Mouse (Mus musculus) forebrain, embryonic 12.5 days (tissue): ENCODE results near the gene Sumf1. TPM values are rescaled to one million over a fixed set of nuclear protein-coding genes. Genes with fewer than 3 reads are reported as not detected.
A peak's percentile ranks its signal among the peaks of the same experiment; 100 is the strongest.

Experiments used
- ATAC-seq: fragments of 200-750 bp; cut with Nextera tagmentation; 2 replicates; pipeline ENCODE4 v1.8.0; 2017; ENCODE audit warnings: moderate TSS enrichment; ENCODE audit not compliant: low FRiP score
- H3K27ac ChIP-seq: fragments of 300-500 bp; sonication (generic); 2 replicates; pipeline ENCODE4 v1.5.1; 2016; ENCODE audit warnings: mild to moderate bottlenecking
- H3K27me3 ChIP-seq: fragments of 300-500 bp; sonication (generic); 2 replicates; pipeline ENCODE4 v1.6.1; 2016; ENCODE audit warnings: mild to moderate bottlenecking
- H3K36me3 ChIP-seq: fragments of 300-500 bp; sonication (generic); replicated peaks from 2 replicates; pipeline ENCODE4 v1.6.1; 2016; ENCODE audit warnings: mild to moderate bottlenecking
- H3K4me1 ChIP-seq: fragments of 300-500 bp; sonication (generic); 2 replicates; pipeline ENCODE4 v1.6.1; 2016
- H3K4me2 ChIP-seq: fragments of 300-500 bp; sonication (generic); 2 replicates; pipeline ENCODE4 v1.6.1; 2016; ENCODE audit warnings: mild to moderate bottlenecking, moderate library complexity
- H3K4me3 ChIP-seq: fragments of 300-500 bp; sonication (generic); replicated peaks from 2 replicates; pipeline ENCODE4 v1.5.1; 2016; ENCODE audit warnings: mild to moderate bottlenecking
- H3K9ac ChIP-seq: fragments of 300-500 bp; sonication (generic); 2 replicates; pipeline ENCODE4 v1.6.1; 2016; ENCODE audit warnings: mild to moderate bottlenecking
- H3K9me3 ChIP-seq: fragments of 300-500 bp; sonication (generic); 2 replicates; pipeline ENCODE4 v1.6.1; 2016
- WGBS: fragments of 180-500 bp; shearing (Covaris S2); methylation state at CpG from one replicate; pipeline ENCODE4 v1.1.7; 2016; 5-methylcytosine and 5-hydroxymethylcytosine counted together
- polyA plus RNA-seq: library from polyadenylated mRNA; unstranded; fragments of >200 nt; fragmentation: Nextera tagmentation; extraction: Ambion mirVana; gene quantifications from 2 replicates; pipeline ENCODE4 v1.2.1, GENCODE M21; 2016

Sumf1 gene
- polyA plus RNA-seq, 1 experiment from 2014 or later = 17.1 TPM

DNA sequence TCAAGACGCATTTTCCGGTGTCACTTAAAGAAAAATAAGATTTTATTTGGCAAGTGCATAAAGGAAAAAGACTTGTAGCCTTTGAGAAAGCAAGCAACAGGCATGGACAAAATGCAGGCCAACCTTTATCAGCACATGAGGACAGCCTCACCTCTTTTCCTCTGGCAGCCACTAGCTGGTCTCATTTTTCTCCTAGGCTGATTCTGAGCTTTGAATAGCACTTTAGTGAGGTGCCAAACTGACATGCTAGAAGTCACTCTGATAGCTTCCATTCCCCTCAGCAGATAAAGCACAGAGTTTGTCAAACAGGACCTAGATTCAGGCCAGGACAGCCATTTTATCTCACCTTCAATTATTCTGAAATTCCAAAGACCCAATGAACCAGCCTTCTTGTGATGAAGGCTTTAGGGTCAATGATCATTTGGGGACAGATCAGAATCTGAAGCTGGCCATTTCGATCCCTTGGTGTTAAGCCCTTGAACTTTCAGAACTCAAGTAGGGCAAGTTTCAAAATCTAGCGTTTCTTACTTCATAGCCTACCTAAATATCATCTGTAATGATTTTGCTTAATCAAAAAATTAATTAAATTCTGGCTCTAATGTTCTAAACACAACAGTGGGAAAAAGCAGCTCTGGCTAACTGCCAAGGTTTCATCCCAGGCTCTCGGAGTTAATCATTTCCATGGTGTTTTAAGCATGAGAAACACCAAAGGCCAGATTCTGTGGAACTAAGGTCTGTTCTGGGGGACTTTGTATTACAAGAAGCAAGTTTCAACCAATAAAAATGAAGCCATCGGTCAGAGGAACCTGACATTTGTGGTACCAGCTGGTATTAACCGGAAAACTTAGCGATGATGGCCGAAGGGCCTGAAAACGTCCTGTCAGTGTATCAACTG lies 83.2 kb downstream of the Sumf1 start:
- no peak overlapping the region for H3K27ac ChIP-seq
- no peak overlapping the region for H3K4me3 ChIP-seq
- H3K9ac ChIP-seq = no peak overlapping the region
- H3K9me3 ChIP-seq = no peaks in the 10 kb centered on the region
- H3K27me3 ChIP-seq = no peaks in the 10 kb centered on the region
- H3K4me2 ChIP-seq = no peak overlapping the region
- no peak for ATAC-seq
- H3K36me3 ChIP-seq = no peaks in the 10 kb centered on the region
- 87% methylated on average over 10 of the region's 10 CpGs for whole genome bisulfite sequencing
- peaks cover 4% of the 10 kb centered on the region; the same call in 1 of the 2 replicates for H3K4me1 ChIP-seq

DNA sequence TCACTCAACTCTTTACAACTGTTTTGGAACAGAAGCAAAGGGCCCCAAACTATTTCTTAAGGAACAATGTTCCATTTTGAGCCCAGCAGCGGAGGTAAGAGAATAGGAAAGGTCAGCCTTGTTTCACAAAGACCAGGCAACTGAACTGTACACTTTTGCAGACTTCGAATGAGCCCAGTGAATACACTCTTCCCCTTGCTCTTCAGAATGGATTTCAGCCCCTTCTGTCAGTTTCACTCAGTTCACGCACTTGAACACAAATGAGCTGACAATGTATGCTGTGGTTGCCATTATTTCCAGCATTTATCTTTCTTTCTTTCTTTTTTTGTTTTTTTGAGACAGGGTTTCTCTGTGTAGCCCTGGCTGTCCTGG lies 86.5 kb downstream of the Sumf1 start:
- Histone ChIP-seq H3K36me3 (no peaks in the 10 kb centered on the region), H3K9ac (no peak overlapping the region), H3K9me3 (no peaks in the 10 kb centered on the region), H3K4me2 (no peak overlapping the region), H3K4me3 (no peak overlapping the region), H3K27ac (no peak overlapping the region), H3K4me1 (peaks cover 4% of the 10 kb centered on the region; the same call in 1 of the 2 replicates), H3K27me3 (no peaks in the 10 kb centered on the region)
- ATAC-seq = peak; percentile 23; the same call in 1 of the 2 replicates
- 40% methylated on average over 3 of the region's 3 CpGs for WGBS

DNA sequence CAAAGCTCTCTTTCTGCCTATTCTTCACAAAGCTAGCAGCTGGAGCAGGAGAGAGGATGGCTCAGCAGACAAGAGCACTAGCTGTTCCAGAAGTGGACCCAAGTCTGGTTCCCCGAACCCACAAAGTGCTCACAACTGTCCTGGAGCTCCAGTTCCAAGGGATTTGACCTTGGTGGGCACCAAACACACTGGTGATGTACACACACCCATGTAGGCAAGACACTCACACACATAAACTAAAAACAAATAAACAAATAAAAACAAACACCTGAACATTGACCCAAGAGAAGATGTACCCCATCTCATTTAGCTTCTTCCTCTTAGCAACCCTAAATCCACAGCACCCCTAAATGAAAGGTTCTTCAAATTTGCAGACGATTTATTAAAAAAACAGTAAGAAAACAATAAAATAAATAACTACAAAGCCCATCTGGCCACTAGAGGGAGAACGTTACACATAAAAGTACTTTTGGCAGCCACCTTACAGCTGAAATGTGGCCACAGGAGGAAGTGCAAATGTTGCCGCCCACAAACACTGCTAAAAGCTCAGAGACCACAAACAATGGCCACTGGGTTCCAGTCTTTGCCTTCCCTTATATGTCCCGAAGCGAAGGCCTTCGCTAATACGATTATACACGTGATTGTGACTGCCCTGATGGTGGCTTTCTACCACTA lies 87.1 kb downstream of the Sumf1 start:
- peak; percentile 79; the same call in 1 of the 2 replicates for ATAC-seq
- 17% methylated on average over 9 of the region's 9 CpGs for WGBS
- no peaks in the 10 kb centered on the region for H3K27me3 ChIP-seq
- H3K36me3 ChIP-seq = no peaks in the 10 kb centered on the region
- H3K27ac ChIP-seq = no peak overlapping the region
- H3K4me3 ChIP-seq = no peak overlapping the region
- no peak overlapping the region for H3K4me2 ChIP-seq
- H3K9me3 ChIP-seq = no peaks in the 10 kb centered on the region
- H3K9ac ChIP-seq = no peak overlapping the region
- peaks cover 4% of the 10 kb centered on the region; the same call in 1 of the 2 replicates for H3K4me1 ChIP-seq

DNA sequence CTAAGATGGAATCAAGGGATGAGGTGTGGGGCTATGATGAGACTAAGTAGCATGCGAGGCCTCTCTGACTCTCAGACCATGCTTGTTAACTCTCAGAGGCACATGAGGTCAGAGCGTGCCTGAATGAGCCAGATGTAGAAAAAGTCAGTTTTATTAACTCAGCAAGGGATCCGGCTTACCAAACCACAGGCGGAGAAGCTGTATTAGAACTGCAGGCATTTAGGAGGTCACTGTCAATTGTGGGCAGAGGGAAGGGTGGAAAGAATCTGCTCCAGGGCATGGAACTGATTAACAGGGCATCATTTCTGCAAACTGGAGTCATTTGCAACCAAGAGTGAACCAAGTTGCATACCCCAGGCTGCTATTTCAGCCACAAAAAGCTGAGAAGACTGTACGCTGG lies 89.9 kb downstream of the Sumf1 start:
- no peaks in the 10 kb centered on the region for H3K9me3 ChIP-seq
- H3K27ac ChIP-seq = no peak overlapping the region
- H3K36me3 ChIP-seq = no peaks in the 10 kb centered on the region
- no peak for ATAC-seq
- no peaks in the 10 kb centered on the region for H3K27me3 ChIP-seq
- H3K4me1 ChIP-seq = peaks cover 4% of the 10 kb centered on the region; the same call in 1 of the 2 replicates
- no peak overlapping the region for H3K4me2 ChIP-seq
- WGBS = 77% methylated on average over 5 of the region's 5 CpGs
- no peak overlapping the region for H3K9ac ChIP-seq
- no peak overlapping the region for H3K4me3 ChIP-seq

DNA sequence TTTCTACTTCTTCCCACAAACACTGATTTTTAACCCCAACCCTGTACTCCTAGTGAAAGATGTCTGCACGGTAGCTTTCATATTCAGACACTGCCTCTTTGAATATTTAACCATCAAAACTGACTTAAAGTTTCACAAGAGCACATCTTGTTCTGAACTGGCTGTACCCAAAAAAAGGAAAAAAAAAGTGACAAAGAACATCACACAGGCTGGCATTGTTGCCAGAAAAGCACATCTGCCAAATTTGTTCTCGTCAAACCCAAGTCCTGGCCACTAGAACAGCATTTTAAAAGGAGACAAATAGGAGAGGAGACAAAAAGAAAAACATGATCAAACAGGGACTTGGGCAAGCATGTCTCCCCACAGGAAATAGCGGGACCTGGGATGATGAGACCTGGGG lies 91.9 kb downstream of the Sumf1 start:
- WGBS = 81% methylated on average over 3 of the region's 3 CpGs

DNA sequence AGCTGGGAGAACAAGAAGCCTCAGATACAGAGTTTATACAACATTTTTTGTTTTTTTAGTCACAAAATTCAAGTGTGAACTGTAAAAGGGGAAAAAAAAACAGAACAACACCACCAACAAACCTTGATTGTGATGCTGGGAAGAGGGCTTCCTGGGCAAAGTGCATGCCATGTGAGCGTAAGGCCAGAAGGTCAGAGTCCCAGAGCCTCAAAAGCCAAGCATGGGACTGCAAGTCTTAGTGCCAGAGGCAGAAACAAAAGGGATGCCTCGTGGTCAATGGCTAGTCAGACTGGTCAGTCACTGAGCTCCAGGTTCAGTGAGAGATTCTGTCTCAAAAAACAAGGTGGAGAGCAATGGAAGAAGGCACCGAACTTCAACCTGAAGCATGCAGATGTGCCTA lies 92.7 kb downstream of the Sumf1 start:
- Histone ChIP-seq H3K27me3 (no peaks in the 10 kb centered on the region), H3K4me1 (no peaks in the 10 kb centered on the region), H3K9me3 (no peaks in the 10 kb centered on the region), H3K36me3 (no peaks in the 10 kb centered on the region), H3K4me3 (no peak overlapping the region), H3K27ac (no peak overlapping the region), H3K4me2 (no peak overlapping the region), H3K9ac (no peak overlapping the region)
- WGBS = 82% methylated on average over 3 of the region's 3 CpGs
- no peak for ATAC-seq

More for the DNA sequence above, 91.9 kb downstream of the Sumf1 start:
- Histone ChIP-seq H3K36me3 (no peaks in the 10 kb centered on the region), H3K27me3 (no peaks in the 10 kb centered on the region), H3K9ac (no peak overlapping the region), H3K9me3 (no peaks in the 10 kb centered on the region), H3K4me1 (no peaks in the 10 kb centered on the region), H3K27ac (no peak overlapping the region), H3K4me3 (no peak overlapping the region), H3K4me2 (no peak overlapping the region)
- no peak for ATAC-seq

DNA sequence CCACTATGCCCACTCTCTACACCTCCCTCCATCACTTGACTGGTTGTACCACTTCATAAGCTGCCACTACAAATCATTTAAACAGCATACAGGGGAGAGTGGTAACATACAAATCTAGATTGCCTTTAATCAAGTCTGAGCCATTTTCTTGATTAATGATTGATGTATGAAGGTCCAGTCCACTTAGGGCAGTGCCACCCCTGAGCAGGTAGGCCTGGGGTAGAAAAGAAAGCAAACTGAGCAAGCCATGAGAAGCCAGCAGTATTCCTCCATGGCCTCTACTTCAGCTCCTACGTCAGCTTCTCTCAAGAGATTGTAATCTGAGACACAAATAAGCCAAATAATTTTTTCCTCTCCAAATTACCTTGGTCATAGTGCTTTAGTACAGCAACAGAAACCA lies 94.1 kb downstream of the Sumf1 start:
- Histone ChIP-seq H3K27me3 (no peaks in the 10 kb centered on the region), H3K27ac (no peak overlapping the region), H3K4me3 (no peak overlapping the region), H3K9me3 (no peaks in the 10 kb centered on the region), H3K36me3 (no peaks in the 10 kb centered on the region), H3K4me1 (no peaks in the 10 kb centered on the region), H3K4me2 (no peak overlapping the region), H3K9ac (no peak overlapping the region)
- 82% methylated on average over 1 of the region's 1 CpGs for WGBS
- no peak for ATAC-seq

DNA sequence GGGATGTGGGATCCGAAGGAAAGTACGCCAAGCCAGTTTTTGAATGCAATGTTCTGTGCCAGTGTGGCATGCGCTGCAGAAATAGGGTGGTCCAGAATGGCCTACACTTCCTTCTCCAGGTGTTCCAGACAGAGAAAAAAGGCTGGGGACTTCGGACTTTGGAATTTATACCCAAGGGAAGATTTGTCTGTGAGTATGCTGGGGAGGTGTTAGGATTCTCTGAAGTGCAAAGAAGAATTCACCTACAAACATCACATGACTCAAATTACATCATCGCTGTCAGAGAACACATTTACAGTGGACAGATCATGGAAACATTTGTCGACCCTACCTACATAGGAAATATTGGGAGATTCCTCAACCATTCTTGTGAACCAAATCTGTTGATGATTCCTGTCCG lies 109.5 kb downstream of the Sumf1 start:
- H3K9me3 ChIP-seq = no peaks in the 10 kb centered on the region
- WGBS = 96% methylated on average over 7 of the region's 7 CpGs
- no peak overlapping the region for H3K4me2 ChIP-seq
- no peak overlapping the region for H3K4me3 ChIP-seq
- no peaks in the 10 kb centered on the region for H3K4me1 ChIP-seq
- H3K27me3 ChIP-seq = no peaks in the 10 kb centered on the region
- H3K9ac ChIP-seq = no peak overlapping the region
- H3K36me3 ChIP-seq = peaks cover 18% of the 10 kb centered on the region
- no peak for ATAC-seq
- H3K27ac ChIP-seq = no peak overlapping the region

DNA sequence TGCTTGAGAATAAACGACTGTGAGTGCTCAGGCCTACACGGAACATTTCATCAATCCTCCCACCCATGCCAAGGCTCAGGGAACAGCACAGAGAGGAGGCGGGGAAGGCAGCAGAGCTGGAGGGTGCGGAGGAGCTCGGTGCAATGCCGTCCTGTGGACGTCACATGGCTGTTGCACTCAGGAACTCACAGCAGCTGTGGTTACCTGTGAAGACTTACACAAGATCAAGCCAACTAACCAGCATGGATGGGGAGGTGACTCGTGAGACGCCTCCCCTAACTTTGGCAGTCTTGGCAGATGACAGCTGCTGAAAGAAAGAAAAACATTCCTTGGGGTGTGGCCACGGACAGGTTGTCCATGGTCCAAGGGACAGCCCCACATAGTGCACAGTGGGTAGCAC lies 110.8 kb downstream of the Sumf1 start:
- no peak overlapping the region for H3K27ac ChIP-seq
- 90% methylated on average over 10 of the region's 10 CpGs for WGBS
- no peak for ATAC-seq

DNA sequence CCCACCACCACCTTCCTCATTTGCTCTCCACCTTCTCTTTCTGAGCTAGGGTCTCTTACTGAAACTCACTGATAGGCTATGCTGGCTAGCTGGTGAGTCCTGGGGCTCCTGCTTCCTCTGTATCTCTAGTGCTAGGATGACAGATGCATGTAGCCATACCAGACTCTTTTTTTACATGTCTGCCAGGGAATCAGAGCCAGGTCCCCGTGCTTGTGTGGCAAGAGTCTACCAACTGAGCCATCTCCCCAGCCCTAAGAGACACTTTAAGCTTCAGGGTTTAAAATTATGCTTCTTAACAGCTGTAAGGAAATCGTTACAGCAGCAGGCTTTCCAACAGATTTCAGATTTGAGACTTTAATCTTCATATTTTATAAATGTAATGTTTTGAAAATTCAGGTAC lies 111.5 kb downstream of the Sumf1 start:
- Histone ChIP-seq H3K27ac (no peak overlapping the region), H3K36me3 (peaks cover 18% of the 10 kb centered on the region), H3K4me2 (no peak overlapping the region), H3K9ac (no peak overlapping the region), H3K9me3 (no peaks in the 10 kb centered on the region), H3K4me1 (no peaks in the 10 kb centered on the region), H3K27me3 (no peaks in the 10 kb centered on the region), H3K4me3 (no peak overlapping the region)
- no peak for ATAC-seq
- 89% methylated on average over 2 of the region's 2 CpGs for WGBS

More for the DNA sequence above, 110.8 kb downstream of the Sumf1 start:
- Histone ChIP-seq H3K9me3 (no peaks in the 10 kb centered on the region), H3K4me3 (no peak overlapping the region), H3K4me1 (no peaks in the 10 kb centered on the region), H3K4me2 (no peak overlapping the region), H3K36me3 (peaks cover 18% of the 10 kb centered on the region), H3K27me3 (no peaks in the 10 kb centered on the region), H3K9ac (no peak overlapping the region)

DNA sequence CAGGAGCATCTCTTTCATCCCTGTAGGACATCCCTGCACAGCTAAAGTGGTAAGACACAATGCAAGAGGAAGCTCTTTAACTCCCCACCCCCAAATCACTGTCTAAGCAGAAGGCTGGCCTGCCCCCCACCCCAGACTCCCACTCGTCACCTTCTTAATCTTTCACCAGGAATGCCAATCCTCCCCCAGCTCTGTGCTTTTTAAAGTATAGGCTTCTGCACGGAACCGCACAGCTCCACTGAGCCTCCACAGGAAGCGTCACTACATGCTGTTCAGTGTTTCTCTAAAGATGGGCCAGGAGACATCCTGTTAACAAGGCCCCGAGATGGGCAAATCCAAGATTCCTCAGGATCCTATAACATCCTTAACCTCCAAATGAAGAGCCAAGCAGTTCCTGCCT lies 112.3 kb downstream of the Sumf1 start:
- Histone ChIP-seq H3K27me3 (no peaks in the 10 kb centered on the region), H3K4me1 (no peaks in the 10 kb centered on the region), H3K9me3 (no peaks in the 10 kb centered on the region), H3K27ac (no peak overlapping the region), H3K4me3 (no peak overlapping the region), H3K9ac (no peak overlapping the region), H3K4me2 (no peak overlapping the region), H3K36me3 (peaks cover 18% of the 10 kb centered on the region)
- ATAC-seq = no peak
- WGBS = 86% methylated on average over 5 of the region's 5 CpGs

DNA sequence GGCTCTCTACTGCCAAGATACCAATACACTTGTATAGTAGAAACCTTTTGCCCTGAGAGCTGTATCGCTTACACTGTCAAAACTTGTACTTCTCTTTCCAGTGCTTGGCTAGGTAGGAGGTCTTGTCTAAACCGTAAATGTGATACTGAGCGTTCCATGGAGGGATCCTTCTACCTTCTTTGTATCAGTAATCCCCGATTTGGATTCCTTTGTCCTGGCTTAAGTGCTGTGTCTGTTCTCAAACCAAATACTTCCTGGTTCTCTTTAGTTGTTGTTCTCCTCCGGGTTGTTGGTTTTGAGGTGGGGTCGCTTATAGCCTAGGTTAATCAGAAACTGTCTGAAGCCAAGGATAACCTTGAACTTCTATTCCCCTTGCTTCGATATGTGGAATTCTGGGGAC lies 114.4 kb downstream of the Sumf1 start:
- Histone ChIP-seq H3K27me3 (no peaks in the 10 kb centered on the region), H3K27ac (no peak overlapping the region), H3K4me1 (0 out of 2 replicates have a peak, but pooled peaks cover 1% of the 10 kb centered on the region), H3K4me3 (no peak overlapping the region), H3K36me3 (peaks cover 15% of the 10 kb centered on the region), H3K9me3 (no peaks in the 10 kb centered on the region), H3K4me2 (no peak overlapping the region), H3K9ac (no peak overlapping the region)
- 90% methylated on average over 7 of the region's 7 CpGs for WGBS
- ATAC-seq = no peak
